Mouse (Mus musculus) neutrophil, adult 59 days (primary cell): Measurements from ENCODE around the gene Rps12-ps3. TPM values are rescaled to one million over a fixed set of nuclear protein-coding genes. Genes with fewer than 3 reads are reported as not detected.

Source experiments
- total RNA-seq, 2 experiments: library from RNA; stranded (reverse); gene quantifications; 1 replicate in 1 of 2; 2 replicates in 1 of 2; pipeline ENCODE4 v1.2.4; 2023

Rps12-ps3 gene
- 100 to 1,000 TPM; 503 to 916 TPM for total RNA-seq

GRCm38 (mm10) chr19:59321990-59322389 lies at the start of gene Rps12-ps3:
Rps12-ps3 (plus strand) TSS chr19:59322290.

GRCm38 (mm10) chr19:59345658-59346283 lies 23.7 kb downstream of the Rps12-ps3 start, which contains the start of gene Pdzd8:
Pdzd8 (minus strand) TSS chr19:59345780.

Other genes starting within 250 kb of the Rps12-ps3 start
- gene Shtn1, start 246.2 kb upstream of the Rps12-ps3 start, total RNA-seq: 1 to 10 TPM; 2.4 to 4.5 TPM
- gene Vax1, start 152.2 kb upstream of the Rps12-ps3 start, total RNA-seq: not detected
- not detected for gene Kcnk18, start 103.1 kb upstream of the Rps12-ps3 start, total RNA-seq
- under 1 TPM; 0.33 to 1.00 TPM for gene Slc18a2, start 61.4 kb upstream of the Rps12-ps3 start, total RNA-seq
- gene Pdzd8, start 23.5 kb downstream of the Rps12-ps3 start, total RNA-seq: 10 to 100 TPM; 74.5 to 79.6 TPM
- not detected for gene Emx2, start 136.1 kb downstream of the Rps12-ps3 start, total RNA-seq